Mouse (Mus musculus) inflammation-experienced regulatory T-cells, adult 6 months (primary cell): ENCODE measurements around the gene Gdpd2. TPM values are rescaled to one million over a fixed set of nuclear protein-coding genes. Genes with fewer than 3 reads are reported as not detected.

Experiments
- ATAC-seq: one replicate; pipeline ENCODE4 v1.8.0; 2017
- polyA plus RNA-seq, 3 experiments: library from polyadenylated mRNA; unstranded; fragments of 100-300 nt; shearing (Covaris generic); gene quantifications; one replicate each; pipeline ENCODE4 v1.2.1; 2017

Gdpd2 gene
- polyA plus RNA-seq, result not detected

DNA sequence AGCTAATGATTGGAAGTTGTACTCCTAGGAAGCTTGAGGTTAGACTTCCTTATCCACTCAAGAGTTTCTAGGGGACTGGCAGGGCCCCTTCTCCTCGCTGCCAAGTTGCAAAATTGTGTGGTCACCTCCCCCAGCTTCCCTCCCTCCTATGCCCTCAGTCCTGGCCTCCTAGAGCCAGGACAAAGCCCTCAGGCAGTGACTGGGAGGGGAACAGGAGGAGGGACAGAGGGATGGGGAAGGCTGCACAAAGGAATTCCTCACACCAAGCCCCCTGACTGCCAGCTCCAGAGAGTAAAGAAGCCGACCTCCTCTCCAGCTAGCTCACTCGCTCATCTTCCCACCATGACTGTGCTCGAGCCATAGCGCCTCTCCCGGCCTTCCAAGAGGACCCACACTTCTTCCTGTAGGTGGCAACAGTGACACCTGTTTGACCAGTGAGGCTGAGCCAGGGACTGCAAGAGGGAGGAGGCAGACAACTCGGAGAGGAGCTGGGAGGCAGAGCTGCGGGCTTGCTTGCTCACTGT lies at the start of gene Gdpd2:
Gene Gdpd2, plus strand, starts transcription at position 209 of the 524 bp plus-strand sequence.
- no peak for ATAC-seq

DNA sequence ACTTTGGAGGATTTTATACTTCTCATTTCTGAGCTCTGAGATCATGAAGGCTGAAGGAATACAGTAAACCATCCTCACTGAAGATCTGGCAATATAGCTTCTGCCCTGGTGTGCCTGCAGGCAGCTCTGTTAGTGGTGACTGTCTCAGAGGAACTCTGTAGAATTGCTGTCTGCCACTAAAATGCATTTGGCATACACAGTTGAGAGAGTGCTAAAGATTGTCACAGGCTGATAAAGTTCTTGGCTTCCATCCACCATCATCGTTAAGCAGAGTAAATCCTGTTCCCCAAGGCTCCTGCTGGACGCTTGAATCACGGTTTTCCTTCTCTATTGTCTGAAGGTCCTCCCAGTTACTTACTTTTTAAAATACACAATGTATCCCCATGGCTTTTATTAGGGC lies 43.1 kb upstream of the Gdpd2 start:
- ATAC-seq, result no peak

GRCm38 (mm10) chrX:100687360-100688032 lies 42.2 kb upstream of the Gdpd2 start:
- ATAC-seq, result no peak

GRCm38 (mm10) chrX:100688033-100688370 lies 41.7 kb upstream of the Gdpd2 start:
- ATAC-seq, result no peak

DNA sequence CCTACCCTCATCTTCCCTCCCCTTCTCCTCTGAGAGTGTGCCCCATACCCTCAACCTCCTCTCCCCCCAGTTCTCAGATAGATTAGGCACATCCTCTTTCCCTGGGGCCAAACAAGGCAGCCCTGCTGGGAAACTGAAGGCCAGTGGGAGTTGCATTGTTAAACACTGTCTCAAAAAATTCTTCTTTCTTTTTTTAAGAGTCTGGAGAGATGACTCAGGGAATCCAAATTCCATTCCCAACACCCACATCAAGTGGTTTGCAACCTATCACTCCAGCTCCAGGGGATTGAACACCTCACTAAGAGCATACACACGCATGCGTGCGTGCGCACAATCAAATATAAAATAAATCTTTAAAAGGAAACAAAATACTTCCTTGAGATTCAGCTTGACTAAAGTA lies 32.9 kb upstream of the Gdpd2 start:
- no peak for ATAC-seq

GRCm38 (mm10) chrX:100708032-100708431 lies 21.6 kb upstream of the Gdpd2 start:
- ATAC-seq, result no peak

- no peak for ATAC-seq
Measured at GRCm38 (mm10) chrX:100716173-100716572, 13.5 kb upstream of the Gdpd2 start.

- ATAC-seq, result no peak
Measured at GRCm38 (mm10) chrX:100728947-100729346, 726 bp upstream of the Gdpd2 start.

DNA sequence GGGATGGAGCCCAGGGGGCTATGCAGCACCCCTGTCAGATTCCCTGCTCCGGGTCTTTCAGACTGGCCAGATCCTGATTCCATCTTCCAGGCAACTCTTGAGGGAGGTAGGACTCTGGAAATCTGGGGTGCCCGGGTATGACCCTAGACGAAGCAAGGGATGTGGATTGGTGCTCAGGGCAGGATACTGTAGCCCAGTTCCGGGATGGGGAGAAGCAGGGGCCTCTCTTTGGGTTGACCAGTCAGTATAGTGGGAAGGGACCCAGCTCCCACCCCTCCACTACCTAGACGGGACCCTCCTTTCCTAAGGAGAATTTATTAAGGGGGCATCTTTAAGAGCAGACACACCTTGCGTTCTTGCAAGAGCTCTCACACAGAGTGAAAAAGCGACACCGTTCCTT lies 593 bp downstream of the Gdpd2 start:
- no peak for ATAC-seq

DNA sequence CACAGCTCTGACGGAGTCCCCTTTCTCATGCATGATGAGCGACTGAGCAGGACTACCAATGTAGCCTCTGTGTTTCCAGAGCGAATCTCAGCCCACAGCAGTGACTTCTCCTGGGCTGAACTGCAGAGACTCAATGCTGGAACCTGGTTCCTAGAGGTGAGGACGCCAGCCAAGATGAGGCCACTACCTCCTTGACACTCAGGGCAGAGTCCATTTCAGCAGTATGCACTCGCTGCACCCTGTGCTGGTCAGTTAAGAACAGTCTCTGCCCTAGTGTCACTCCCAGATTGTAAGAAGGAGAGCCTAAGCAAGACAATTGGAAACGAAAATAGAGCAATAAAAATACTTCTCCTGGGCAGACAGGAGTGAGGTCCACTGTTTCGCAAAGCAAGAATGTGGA lies 4.7 kb downstream of the Gdpd2 start:
- ATAC-seq, result no peak

- ATAC-seq, result no peak
Measured at GRCm38 (mm10) chrX:100738918-100739317, 9.2 kb downstream of the Gdpd2 start.

DNA sequence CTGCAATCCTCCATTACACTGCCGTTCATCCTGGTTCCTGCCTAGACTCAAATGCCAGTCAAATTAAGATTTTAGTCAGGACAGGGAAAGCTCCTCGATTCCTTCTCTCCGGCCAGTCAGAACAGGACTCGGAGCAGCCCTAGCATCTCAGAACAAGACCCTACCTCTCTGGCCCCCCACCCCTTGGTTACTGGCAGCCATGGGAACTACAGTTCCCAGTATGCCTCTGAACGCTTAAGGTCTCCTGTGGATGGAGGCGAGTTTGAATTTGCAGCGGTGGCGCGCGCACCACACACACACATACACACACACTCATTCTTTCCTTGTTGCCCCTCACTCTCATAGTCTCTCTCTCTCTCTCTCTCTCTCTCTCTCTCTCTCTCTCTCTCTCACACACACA lies 9.8 kb downstream of the Gdpd2 start:
- no peak for ATAC-seq

DNA sequence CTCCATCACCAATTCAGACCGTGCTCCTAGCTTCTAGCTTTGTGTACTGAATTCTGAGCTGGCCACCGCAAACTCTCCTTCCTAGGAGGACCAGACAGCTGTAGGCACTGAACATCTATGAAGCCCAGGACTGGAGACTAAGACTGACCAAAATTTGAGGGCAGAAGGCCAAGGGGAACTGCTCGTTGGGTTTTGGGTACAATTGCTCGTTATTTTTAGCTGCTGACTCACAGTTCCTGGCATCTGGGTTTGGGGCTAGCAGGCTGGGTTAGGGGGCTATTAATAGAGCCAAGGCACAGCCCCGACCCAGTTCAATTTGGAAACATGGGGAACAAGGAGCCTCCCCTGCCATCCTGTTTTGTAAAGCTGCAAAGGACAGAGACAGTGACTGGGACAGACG lies 11.1 kb downstream of the Gdpd2 start:
- ATAC-seq, result no peak

GRCm38 (mm10) chrX:100741940-100742339 lies 12.3 kb downstream of the Gdpd2 start:
- ATAC-seq, result no peak

DNA sequence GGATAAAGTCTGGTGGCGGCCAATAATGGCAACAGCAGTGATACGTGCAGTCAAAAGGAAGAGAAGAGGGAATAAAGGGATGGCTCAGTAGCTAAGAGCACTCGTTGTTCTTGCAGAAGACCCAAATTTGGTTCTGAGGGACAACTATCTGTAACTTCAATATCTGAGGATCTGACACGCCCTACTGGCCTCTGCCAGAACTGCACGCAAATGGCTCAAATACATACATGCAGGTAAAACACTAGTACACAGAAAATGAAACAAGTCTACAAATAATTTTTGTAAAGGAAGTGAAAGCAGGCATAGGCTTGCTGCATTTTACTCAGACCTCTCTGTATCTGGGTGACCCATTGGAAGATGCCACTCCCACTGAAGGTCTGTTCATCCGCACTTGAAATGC lies 36.2 kb downstream of the Gdpd2 start:
- ATAC-seq, result no peak

DNA sequence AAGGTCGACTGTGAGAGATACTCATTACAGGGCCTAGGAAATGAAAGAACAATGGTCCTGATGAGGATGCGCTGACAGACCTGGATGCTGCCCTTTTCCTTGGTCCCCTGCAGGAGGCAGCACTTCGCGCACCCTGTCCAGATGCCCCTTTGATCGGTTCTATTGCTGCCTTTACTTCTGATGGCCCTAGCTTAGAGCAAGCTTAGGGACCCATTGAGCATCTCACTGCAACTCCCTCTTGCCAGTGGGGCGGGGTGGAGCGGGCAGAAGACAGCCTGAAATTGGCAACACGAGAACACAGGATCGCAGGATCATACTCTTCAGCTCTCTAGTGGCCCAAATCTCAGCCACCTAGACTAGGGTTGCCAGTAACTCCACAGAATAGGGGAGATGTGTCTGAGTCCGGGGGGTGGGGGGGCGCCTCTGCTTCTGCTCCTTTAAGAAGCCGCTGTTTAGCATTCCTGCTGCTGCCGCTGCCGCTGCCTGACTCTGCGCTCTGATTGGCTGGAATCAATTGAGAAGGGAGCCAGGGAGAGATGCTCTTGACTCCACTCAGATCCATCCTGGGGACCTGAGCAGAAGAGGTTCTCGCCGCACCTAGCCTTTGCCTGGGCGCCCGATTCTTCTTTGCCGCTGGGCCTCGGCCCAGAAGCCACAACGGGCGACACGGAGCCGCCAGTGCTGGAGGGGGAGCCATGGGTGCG lies 37.7 kb downstream of the Gdpd2 start, which contains the start of gene Dlg3:
Gene Dlg3, plus strand, starts transcription at position 542 of the 704 bp plus-strand sequence.
- ATAC-seq, result peak; percentile 76

DNA sequence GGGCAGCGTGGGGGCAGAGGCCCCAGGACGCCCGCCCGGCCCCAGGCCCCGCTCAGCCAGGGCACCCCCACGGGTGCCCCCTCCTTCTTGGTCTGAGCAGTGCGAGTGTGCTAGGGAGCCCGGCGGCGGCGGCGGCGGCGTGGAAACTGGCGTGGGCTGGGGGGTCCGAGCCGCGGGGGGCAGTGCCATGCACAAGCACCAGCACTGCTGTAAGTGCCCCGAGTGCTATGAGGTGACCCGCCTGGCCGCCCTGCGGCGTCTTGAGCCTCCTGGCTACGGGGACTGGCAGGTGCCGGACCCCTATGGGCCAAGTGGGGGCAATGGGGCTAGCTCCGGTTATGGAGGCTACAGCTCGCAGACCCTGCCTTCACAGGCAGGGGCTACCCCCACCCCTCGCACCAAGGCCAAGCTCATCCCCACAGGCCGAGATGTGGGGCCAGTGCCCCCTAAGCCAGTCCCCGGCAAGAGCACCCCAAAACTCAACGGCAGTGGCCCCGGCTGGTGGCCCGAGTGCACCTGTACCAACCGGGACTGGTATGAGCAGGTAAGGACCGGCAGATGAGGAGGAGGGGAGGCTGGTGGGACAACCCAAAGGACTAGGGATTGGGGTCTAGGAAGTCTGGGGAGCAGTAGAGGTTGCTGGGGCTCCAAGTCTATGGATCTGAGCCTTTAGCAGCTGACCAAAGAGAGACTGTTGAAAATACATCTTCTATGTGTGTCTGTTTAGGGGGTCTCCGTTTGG lies 38.4 kb downstream of the Gdpd2 start:
- peak; percentile 23 for ATAC-seq

DNA sequence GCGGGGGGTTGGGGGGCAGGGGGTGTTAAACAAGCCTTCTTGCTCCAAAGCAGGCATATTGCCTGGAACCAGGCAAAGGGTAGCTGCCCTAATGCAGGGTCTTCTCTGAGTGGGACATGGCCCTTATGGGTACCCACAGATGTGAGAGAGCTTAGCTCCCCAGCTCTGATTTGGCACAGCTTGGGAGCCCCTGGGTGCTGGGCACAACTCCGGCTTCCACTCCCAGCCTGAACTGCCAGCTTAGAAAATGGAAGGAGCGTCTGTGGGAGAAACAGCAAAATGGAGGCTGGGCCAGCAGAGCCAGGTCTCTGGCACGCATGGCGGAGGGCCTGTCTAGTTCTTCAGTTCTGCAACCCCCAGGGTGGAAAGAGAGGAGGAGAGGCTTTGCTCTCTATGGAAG lies 39.6 kb downstream of the Gdpd2 start:
- no peak for ATAC-seq

DNA sequence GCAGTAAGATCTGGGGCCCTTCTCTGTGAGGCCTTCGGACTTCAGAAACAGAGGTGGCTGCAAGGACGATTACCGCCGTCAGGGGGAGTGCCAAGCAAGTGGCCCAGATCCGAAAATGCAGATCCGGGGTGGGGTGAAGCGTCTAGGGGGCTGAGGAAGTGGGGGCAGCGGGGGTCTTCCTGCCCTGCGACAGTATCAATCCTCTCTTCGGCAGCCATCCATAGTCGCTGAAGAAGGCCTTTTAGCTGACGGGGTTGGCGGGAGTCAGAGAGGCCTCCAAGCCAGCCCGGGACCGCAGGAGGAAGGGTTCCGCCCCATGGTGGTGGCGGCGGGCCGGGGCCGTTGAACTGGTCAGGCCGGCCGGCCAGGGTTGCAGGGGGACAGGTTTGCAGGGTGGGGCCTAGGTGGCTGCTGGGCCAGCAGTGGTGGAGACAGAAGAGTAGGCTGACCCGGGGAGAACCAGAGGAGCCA lies 44.7 kb downstream of the Gdpd2 start:
- ATAC-seq, result peak; percentile 68

DNA sequence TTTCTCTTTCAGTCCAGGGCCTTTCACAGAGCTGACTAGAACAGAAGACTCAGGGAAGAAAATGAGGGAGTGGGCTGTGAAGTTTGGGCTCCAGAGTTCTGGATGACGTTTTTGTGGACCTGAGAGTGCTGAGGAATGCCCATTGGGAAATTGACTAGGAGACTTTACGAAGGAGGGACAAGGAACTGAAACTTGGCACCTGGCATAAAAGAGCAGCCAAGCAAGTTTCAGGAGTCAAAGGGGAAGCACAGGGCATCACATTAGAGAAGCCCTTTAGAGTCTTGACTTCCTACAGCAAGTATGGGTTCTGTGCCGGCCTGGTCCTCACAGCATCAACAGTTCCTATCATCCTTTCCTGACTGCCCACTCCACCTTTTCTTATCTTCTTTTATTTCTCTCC lies 45.7 kb downstream of the Gdpd2 start:
- ATAC-seq, result no peak

- ATAC-seq, result peak; percentile 47
Measured at GRCm38 (mm10) chrX:100776494-100776893, 46.8 kb downstream of the Gdpd2 start.

- ATAC-seq, result peak; percentile 82
Measured at GRCm38 (mm10) chrX:100776985-100777654, 47.4 kb downstream of the Gdpd2 start.
